Mouse (Mus musculus) hindbrain, embryonic 11.5 days (tissue): ENCODE data around the gene Cybc1. TPM values are rescaled to one million over a fixed set of nuclear protein-coding genes. Genes with fewer than 3 reads are reported as not detected.

Source experiments
- ATAC-seq: fragments of 200-750 bp; cut with Nextera tagmentation; 2 replicates; pipeline ENCODE4 v1.8.0; 2017; ENCODE audit warnings: mild to moderate bottlenecking, moderate TSS enrichment, moderate library complexity; ENCODE audit not compliant: low FRiP score
- DNase-seq: peaks from one replicate; pipeline ENCODE4 v3.0.0-alpha.2; 2015; ENCODE audit warnings: low spot score
- H3K27ac ChIP-seq: fragments of 300-500 bp; sonication (generic); 2 replicates; pipeline ENCODE4 v1.5.1; 2014; ENCODE audit warnings: mild to moderate bottlenecking, low read depth, low read length
- H3K27me3 ChIP-seq: fragments of 300-500 bp; sonication (generic); 2 replicates; pipeline ENCODE4 v1.6.1; 2014; ENCODE audit warnings: mild to moderate bottlenecking, low read length, moderate library complexity, mixed read lengths; ENCODE audit not compliant: control insufficient read depth, insufficient read depth
- H3K36me3 ChIP-seq: fragments of 300-500 bp; sonication (generic); 2 replicates; pipeline ENCODE4 v1.6.1; 2014; ENCODE audit warnings: mild to moderate bottlenecking, low read length, moderate library complexity, mixed read lengths; ENCODE audit not compliant: control insufficient read depth, insufficient read depth
- H3K4me1 ChIP-seq: fragments of 300-500 bp; sonication (generic); replicated peaks from 2 replicates; pipeline ENCODE4 v1.6.1; 2014; ENCODE audit warnings: low read length, mixed read lengths; ENCODE audit not compliant: control insufficient read depth, insufficient read depth
- H3K4me2 ChIP-seq: fragments of 300-500 bp; sonication (generic); replicated peaks from 2 replicates; pipeline ENCODE4 v1.6.1; 2014; ENCODE audit warnings: mild to moderate bottlenecking, low read depth, low read length
- H3K4me3 ChIP-seq: fragments of 300-500 bp; sonication (generic); 2 replicates; pipeline ENCODE4 v1.5.1; 2014; ENCODE audit warnings: low read depth, low read length
- H3K9ac ChIP-seq: fragments of 300-500 bp; sonication (generic); 2 replicates; pipeline ENCODE4 v1.6.1; 2014; ENCODE audit warnings: low read depth, low read length
- H3K9me3 ChIP-seq: fragments of 300-500 bp; sonication (generic); 2 replicates; pipeline ENCODE4 v1.6.1; 2016; ENCODE audit warnings: low read length; ENCODE audit not compliant: control insufficient read depth
- WGBS: fragments of 180-500 bp; shearing (Covaris S2); extraction: QIAGEN DNeasy Blood & Tissue Kit; methylation state at CpG from one replicate; pipeline ENCODE4 v1.1.7; 2014; 5-methylcytosine and 5-hydroxymethylcytosine counted together
- polyA plus RNA-seq: library from polyadenylated mRNA; unstranded; fragments of >200 nt; fragmentation: Nextera tagmentation; extraction: Ambion mirVana; gene quantifications from 2 replicates; pipeline ENCODE4 v1.2.1, GENCODE M21; 2014

Cybc1 gene
- polyA plus RNA-seq, 1 experiment from 2014 or later = 43.9 TPM

DNA sequence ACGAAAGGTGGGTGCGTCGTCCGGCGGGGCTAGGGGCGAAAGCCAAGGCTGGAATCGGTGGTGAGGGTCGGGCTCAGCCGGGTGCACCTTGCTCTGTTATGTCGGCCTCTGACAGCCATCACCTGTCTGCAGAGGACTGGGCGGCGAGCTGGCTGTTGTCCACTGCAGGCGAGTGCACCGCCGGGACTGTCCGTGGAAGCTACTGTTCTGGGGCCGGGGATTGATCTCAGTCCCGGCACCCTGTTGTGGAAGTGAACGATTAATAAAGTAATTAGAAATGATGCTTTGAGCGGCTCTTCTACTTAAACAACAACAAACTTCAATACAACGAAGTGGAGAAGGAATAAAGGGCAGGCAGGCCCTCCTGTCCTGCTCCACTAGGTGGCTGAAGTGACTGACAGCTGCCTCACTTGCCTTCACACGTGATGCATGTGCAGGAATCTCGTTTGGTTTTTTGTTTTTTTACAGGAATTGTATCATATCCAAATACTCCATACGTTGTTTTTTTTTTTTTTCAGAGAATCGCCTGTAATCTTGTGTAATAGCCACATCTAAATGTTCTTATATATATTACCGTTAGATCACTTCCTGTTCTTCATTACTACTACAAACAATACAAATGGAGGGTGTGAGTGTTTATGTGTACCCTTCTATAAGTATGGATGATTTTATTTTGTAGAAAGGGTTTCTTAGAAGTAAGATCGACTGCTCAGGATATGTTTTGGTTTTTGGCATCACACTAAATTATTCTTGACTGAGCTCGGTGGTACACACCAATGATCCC lies 8.4 kb upstream of the Cybc1 start:
- 6% methylated on average over 28 of the region's 28 CpGs for WGBS
- ATAC-seq = peak; percentile 73
- peak overlapping the region; percentile 98 for H3K27ac ChIP-seq
- no peaks in the 10 kb centered on the region for H3K9me3 ChIP-seq
- peak overlapping the region; percentile 86 for H3K9ac ChIP-seq
- peak overlapping the region; percentile 60 for H3K4me3 ChIP-seq
- peak overlapping the region; percentile 54 for H3K4me2 ChIP-seq
- H3K36me3 ChIP-seq = no peaks in the 10 kb centered on the region
- 0 out of 2 replicates have a peak, but pooled peaks cover 2% of the 10 kb centered on the region for H3K4me1 ChIP-seq
- no peak for DNase-seq
- H3K27me3 ChIP-seq = no peaks in the 10 kb centered on the region

- ATAC-seq (peak; percentile 100), DNase-seq (peak; percentile 98)
- WGBS = under 1% methylated on average over 50 of the region's 50 CpGs
- Histone ChIP-seq H3K36me3 (no peaks in the 10 kb centered on the region), H3K9me3 (no peaks in the 10 kb centered on the region), H3K4me1 (0 out of 2 replicates have a peak, but pooled peaks cover 2% of the 10 kb centered on the region), H3K4me2 (peak within 1 kb of the TSS; percentile 61), H3K27ac (peak within 1 kb of the TSS; percentile 98), H3K4me3 (peak within 1 kb of the TSS; percentile 60), H3K9ac (peak within 1 kb of the TSS; percentile 86), H3K27me3 (no peaks in the 10 kb centered on the region)
These were observed 7.6 kb upstream of the Cybc1 start, which contains the start of gene Narf for GRCm38 (mm10) chr11:121236564-121237344. Gene Narf (plus strand): TSS chr11:121237253.

DNA sequence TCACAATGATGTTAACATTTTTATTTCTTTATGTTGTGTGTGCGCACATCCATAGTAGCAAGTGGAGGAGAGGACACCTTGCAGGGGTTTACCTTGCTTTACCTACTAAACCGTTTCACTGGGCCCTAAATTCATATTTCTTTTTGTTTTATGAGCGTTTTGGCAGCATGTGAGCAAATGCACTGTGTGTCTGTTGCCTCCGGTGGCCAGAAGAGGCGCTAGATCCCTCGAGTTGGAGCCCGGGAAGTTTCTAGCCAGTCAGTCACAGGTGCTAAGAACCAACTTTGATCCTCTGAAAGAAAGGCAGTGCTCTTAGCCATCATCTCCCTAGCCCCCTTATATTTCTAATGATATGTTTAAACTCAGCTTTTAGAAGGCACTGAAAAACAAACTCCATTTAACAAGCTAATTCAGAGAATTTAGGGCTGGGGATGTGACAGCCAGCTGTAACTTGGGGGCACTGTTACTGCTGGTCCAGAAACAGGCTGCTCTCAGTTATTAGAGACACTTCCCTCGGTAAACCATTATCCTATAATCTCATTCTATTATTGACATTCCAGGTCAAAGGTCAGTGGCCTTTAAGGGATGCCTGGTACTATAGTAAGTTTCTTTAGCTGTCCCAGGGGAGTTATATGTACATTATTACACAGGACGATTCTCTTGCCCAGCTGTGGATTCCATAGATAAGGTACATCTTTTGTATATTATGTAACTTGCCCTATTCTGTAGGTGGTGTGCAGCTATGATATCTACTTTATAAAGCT lies 6.5 kb upstream of the Cybc1 start:
- Histone ChIP-seq H3K27me3 (no peaks in the 10 kb centered on the region), H3K27ac (peak overlapping the region; percentile 98), H3K36me3 (no peaks in the 10 kb centered on the region), H3K4me2 (no peak overlapping the region; the same call in 1 of the 2 replicates), H3K9me3 (no peaks in the 10 kb centered on the region), H3K4me3 (peak overlapping the region; percentile 60), H3K4me1 (0 out of 2 replicates have a peak, but pooled peaks cover 2% of the 10 kb centered on the region), H3K9ac (peak overlapping the region; percentile 76; the same call in 1 of the 2 replicates)
- DNase-seq = peak; percentile 49
- ATAC-seq = no peak
- 29% methylated on average over 9 of the region's 9 CpGs for WGBS

GRCm38 (mm10) chr11:121232706-121233105 lies 3.6 kb upstream of the Cybc1 start:
- Histone ChIP-seq H3K9me3 (no peaks in the 10 kb centered on the region), H3K9ac (no peak overlapping the region), H3K4me1 (0 out of 2 replicates have a peak, but pooled peaks cover 2% of the 10 kb centered on the region), H3K27ac (no peak overlapping the region), H3K36me3 (no peaks in the 10 kb centered on the region), H3K4me2 (no peak overlapping the region), H3K27me3 (no peaks in the 10 kb centered on the region), H3K4me3 (no peak overlapping the region)
- ATAC-seq (no peak), DNase-seq (no peak)
- 40% methylated on average over 4 of the region's 4 CpGs for WGBS

GRCm38 (mm10) chr11:121231628-121232291 lies 2.6 kb upstream of the Cybc1 start:
- Histone ChIP-seq H3K9ac (no peak overlapping the region), H3K9me3 (no peaks in the 10 kb centered on the region), H3K36me3 (no peaks in the 10 kb centered on the region; the same call in 1 of the 2 replicates), H3K4me3 (no peak overlapping the region), H3K27me3 (no peaks in the 10 kb centered on the region), H3K4me2 (no peak overlapping the region), H3K4me1 (0 out of 2 replicates have a peak, but pooled peaks cover 2% of the 10 kb centered on the region), H3K27ac (no peak overlapping the region)
- ATAC-seq (no peak), DNase-seq (no peak)
- 62% methylated on average over 4 of the region's 4 CpGs for WGBS

DNA sequence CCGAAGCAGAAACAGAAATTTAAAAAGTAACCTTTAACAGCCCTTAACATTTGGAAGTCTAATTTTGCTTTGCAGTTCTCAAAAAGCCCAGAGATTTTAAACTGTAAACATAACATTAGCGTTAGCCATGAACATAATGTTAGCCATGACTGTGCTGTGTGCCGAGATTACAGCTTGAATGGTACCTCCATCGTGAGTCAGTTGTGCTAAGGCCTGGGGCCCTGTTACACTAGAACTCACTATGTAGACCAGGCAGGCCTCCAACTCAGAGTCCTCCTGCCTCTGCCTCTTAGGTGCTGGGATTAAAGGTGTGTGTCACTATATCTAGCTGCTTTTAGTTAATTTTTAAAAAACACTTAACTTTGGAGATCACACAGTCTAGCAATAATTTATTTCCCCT lies 2.1 kb upstream of the Cybc1 start:
- Histone ChIP-seq H3K27me3 (no peaks in the 10 kb centered on the region), H3K4me3 (no peak overlapping the region), H3K9ac (no peak overlapping the region), H3K4me1 (0 out of 2 replicates have a peak, but pooled peaks cover 2% of the 10 kb centered on the region), H3K4me2 (no peak overlapping the region), H3K36me3 (no peaks in the 10 kb centered on the region; the same call in 1 of the 2 replicates), H3K27ac (no peak overlapping the region), H3K9me3 (no peaks in the 10 kb centered on the region)
- ATAC-seq (no peak), DNase-seq (no peak)
- WGBS = 80% methylated on average over 4 of the region's 4 CpGs

- peak; percentile 43; the same call in 1 of the 2 replicates for ATAC-seq
- H3K27me3 ChIP-seq = no peaks in the 10 kb centered on the region
These were observed 749 bp downstream of the Cybc1 start for GRCm38 (mm10) chr11:121228129-121229017.

More at GRCm38 (mm10) chr11:121228129-121229017, 749 bp downstream of the Cybc1 start:
- Histone ChIP-seq H3K9me3 (no peaks in the 10 kb centered on the region), H3K4me1 (0 out of 2 replicates have a peak, but pooled peaks cover 2% of the 10 kb centered on the region), H3K4me3 (peak overlapping the region; percentile 66), H3K27ac (0 out of 2 replicates have a peak overlapping the region, but pooled peaks have one; percentile 21), H3K4me2 (peak overlapping the region; percentile 80), H3K36me3 (peaks cover 3% of the 10 kb centered on the region; the same call in 1 of the 2 replicates), H3K9ac (peak overlapping the region; percentile 73)
- DNase-seq = peak; percentile 7
- WGBS = 33% methylated on average over 21 of the region's 21 CpGs
